Mouse (Mus musculus) mouse trophoblast stem cell (cell line): ENCODE measurements around the gene C1rb.
"Not testable (repeated sequence)": the region's sequence is repeated elsewhere in the genome, so short reads cannot be mapped to it uniquely, and the experiment has no call there.

ENCODE experiments used
- in situ Hi-C, 2 experiments: fragments of 300-500 bp; cut with MseI, MboI; formaldehyde crosslinking; loops; 2 replicates in 1 of 2; 3 replicates in 1 of 2; pipeline ENCODE4 v1.15.1; 2025

Gene C1rb

DNA sequence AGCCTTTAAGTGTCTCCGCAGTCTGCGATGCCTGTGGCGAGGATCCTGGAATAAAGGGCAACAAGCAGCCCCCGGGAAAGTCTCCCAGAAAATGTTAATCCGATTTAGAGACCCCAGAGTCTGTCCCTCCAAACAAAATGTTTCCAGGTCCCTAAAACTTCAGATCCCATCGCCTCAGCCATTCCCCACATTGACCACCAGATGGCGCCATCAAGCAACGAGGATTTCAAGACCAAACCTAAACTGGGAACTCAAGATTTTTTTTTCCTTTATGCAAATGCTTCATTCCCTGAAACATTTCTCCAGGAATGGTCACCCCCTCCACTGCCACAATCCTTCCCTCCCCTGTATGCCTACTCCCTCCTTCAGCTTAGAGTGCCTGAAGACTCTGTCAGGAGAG, at the start of gene C1rb:
TSS of gene C1rb (plus strand) at position 269 of the 400 bp plus-strand sequence.
- in situ Hi-C loops: loop anchor here in 1 of 2 experiments (5.0 kb wide), 1 partner anchor 53 kb away; no protein-coding TSS in a partner anchor

DNA sequence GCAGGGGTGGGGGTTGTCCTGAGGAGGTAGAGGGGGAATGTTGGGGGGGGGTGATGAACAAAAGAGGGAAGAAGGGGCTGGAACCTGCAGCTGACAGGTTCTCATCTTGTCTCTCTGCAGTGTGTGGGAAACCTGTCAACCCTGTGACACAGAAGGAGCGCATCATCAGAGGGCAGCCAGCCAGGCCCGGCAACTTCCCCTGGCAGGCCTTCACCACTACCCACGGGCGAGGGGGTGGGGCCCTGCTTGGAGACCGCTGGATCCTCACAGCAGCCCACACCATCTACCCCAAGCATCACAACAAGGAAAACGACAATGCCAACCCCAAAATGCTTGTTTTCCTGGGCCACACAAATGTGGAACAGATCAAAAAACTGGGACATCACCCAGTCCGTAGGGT, 48.0 kb upstream of the C1rb start:
- in situ Hi-C loops: not testable (repeated sequence)

DNA sequence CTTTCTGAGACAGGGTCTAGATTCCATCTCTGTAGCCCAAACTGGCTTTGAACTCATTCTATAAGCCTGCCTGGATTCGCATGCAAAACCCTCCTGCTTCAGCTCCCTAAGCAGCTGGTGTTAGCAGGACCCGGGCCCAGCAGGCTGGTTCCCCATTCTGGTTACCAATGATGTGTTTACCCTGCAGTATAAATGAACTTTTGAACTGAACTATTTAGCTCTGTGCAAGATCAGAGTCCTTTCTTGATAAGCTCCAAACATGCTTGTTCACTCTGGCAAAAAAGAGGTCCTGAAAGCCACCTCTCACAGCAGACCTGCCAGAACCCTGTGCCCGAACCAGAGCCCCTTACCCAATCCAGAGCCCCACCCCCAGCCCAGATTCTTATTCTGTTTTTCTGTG, 42.2 kb upstream of the C1rb start:
- in situ Hi-C loops: no loop called here

DNA sequence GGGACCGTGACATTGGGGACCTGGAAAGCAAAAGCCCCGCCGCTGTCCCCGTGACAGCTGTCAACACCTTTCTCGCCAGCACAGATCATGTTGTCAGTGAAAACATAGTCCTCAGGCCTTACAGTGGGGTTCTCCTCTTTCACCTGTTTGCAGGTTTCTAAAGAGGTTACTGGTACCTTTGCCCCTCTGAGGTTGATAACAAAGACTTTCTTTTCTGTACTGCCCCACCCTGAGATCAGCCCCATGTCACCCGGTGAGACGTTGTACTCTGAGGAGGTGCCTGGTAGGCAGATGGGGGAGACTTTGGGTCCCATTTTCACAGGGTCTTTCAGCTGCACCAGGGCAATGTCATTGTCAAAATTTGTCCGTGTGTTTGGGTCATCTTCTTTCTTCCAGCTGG, 39.0 kb upstream of the C1rb start:
- in situ Hi-C loops: no loop called here

- in situ Hi-C loops: not testable (repeated sequence)
Measured at GRCm38 (mm10) chr6:124536125-124536829, 33.8 kb upstream of the C1rb start.

- in situ Hi-C loops: loop anchor here (10.0 kb wide), 1 partner anchor 46 kb away; the partner anchor contains the start of gene C1rl (in 2 of the 2)
Measured at GRCm38 (mm10) chr6:124541176-124541575, 28.9 kb upstream of the C1rb start.

DNA sequence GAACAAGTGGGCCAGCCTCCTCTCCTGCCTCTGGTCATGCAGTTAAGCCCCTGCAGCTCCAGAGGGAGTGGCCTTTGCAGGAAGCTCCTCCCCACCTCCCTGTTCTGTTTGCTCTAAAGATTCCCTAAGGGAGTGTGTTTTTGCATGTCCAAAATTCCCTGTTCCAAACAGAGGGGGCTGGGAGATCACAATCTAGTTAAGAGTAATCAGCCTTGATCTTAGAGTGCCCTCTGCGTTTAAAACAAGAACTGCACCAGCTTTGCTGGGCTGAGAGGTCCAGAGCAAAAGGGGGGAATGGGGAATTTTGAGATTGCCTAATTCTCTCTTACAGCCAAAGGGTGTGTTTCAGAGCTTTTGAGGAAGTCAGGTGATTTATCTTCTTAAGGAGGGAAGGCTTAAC, 27.8 kb upstream of the C1rb start, which contains the start of gene C1s1:
TSS of gene C1s1 (minus strand) at position 76 of the 400 bp plus-strand sequence.
- in situ Hi-C loops: loop anchor here (10.0 kb wide), 1 partner anchor 47 kb away; the partner anchor contains the start of gene C1rl (in 2 of the 2)

DNA sequence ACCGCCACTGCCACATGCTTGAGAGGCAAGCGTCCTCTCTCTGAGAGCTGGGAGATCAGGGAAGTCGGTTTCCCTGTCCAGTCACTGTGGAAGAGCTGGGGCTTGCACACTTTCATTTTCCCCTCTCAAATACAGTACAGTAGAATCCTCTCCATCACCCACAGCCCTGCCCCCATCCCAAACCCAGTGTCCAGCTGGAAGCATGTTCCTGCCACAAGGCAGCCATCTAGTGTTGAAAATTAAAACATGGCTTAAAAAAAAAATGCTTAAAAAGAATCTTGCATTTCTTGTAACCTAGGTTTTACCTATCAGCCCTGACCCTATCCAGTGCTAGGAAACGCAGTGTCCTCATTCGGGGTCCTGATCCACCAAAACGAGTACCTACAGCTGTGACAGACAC, 25.6 kb upstream of the C1rb start:
- in situ Hi-C loops: loop anchor here (10.0 kb wide), 1 partner anchor 50 kb away; the partner anchor contains the start of gene C1rl (in 2 of the 2)

DNA sequence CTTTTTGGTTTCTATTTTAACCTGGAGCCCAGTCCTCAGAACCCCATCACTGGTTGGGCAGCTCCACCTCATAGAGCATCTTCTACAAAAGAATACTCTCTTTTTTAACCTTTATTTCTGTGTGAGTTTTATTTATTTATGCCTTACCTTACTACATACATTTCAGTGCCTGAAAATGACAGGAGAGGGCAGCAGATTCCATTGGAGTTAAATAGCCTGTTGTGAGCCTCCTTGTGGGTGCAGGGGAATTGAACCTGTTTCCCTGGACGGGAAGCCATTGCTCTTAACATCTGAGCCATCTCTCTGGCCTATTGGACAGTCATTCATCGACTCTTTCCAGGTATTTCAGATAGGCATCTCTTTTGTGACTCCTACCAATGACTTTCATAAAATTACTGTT, 24.7 kb upstream of the C1rb start:
- in situ Hi-C loops: loop anchor here (10.0 kb wide), 1 partner anchor 51 kb away; the partner anchor contains the start of gene C1rl (in 2 of the 2)

DNA sequence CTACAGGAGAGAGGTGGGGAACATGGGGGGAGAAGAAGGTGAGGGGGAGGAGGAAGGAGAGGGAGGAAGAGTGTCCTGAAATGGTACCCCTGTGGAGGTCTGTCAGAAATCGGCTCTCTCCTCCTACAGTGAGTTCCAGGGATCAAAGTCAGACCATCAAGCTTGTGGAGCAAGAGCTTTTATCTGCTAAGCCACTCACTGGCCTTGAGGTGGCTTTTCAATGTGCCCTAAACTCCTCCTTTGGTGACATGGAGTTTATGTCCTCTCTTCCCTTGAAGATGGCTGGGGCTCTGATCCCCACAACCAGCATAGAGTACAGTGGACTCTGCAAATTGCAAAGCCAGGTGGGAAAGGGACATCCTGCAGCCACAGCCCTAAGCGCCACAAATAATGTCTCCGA, 22.1 kb upstream of the C1rb start:
- in situ Hi-C loops: loop anchor here (10.0 kb wide), 1 partner anchor 53 kb away; the partner anchor contains the start of gene C1rl (in 2 of the 2)

DNA sequence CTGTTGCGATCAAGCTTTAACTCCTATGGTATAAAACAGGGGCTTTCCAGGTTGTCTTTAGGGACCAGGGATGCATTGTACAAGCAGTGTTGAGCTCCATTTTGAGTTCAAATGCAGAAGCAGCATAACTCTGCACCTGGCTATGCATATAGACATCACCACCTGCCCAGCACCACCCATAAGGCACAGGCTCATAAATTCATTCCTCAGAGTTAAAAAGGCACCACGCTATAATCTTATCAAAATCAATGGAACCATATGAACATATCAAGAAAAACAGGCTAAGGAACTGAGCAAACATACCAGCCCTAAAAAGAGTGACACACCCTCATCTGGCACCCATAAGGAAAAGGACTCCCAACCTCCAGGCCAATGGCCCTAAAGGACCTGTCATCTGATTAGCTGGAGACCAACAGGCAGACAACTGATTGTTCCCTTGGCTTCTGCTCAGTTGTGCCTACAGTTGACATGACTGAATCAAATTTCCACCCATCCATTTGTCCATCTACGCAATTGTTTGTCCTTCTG, 21.0 kb upstream of the C1rb start:
- in situ Hi-C loops: loop anchor here (10.0 kb wide), 1 partner anchor 54 kb away; the partner anchor contains the start of gene C1rl (in 2 of the 2)

DNA sequence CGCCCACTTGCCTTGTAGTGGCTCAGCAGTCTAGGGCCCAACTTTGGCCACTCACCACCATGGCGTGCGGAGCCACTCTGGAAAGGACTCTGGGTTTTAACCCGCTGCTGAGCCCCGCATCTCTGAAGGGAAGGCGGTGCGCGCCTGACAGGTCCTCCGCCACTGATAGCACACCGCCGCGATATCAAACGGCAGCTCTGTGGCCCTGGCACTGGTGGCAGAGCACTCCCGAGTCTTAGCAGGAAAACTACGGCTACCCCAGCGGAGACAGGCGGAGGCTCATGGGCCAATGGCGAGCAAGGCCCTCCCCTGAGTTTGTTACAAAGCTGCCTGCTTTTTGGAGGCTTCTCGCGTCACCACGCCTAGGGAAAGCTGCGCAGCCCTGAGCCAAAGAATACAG, 17.3 kb upstream of the C1rb start:
- in situ Hi-C loops: no loop called here

GRCm38 (mm10) chr6:124555956-124556355, 14.1 kb upstream of the C1rb start:
- in situ Hi-C loops: not testable (repeated sequence)

- in situ Hi-C loops: not testable (repeated sequence)
Measured at GRCm38 (mm10) chr6:124561156-124561555, 8.9 kb upstream of the C1rb start.

DNA sequence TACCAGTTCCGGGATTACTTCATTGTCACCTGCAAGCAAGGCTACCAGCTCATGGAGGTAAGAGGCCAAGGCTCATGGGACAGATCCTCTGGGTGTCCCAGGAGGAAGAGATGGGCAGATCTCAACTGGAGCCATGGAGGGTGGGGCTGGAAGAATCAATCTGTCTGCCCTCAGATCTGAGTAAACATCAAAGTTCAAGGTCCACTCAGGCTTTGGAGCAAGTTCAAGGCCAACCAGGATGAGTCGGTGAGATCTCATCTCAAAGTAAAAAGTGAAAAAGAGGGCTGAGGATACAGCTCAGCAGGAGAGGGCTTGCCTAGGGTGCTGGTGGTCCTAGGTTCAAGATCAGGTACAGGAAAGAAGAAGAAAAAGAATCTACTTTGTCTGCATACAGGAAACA, 8.5 kb upstream of the C1rb start:
- in situ Hi-C loops: not testable (repeated sequence)

- in situ Hi-C loops: not testable (repeated sequence)
Measured at GRCm38 (mm10) chr6:124575155-124575678, 5.1 kb downstream of the C1rb start.

DNA sequence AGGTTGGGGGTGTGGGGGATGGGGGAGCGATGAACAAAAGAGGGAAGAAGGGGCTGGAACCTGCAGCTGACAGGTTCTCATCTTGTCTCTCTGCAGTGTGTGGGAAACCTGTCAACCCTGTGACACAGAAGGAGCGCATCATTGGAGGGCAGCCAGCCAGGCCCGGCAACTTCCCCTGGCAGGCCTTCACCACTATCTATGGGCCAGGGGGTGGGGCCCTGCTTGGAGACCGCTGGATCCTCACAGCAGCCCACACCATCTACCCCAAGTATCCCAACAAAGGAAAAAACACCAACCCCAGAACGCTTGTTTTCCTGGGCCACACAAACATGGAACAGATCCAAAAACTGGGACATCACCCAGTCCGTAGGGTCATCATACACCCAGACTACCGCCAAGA, 10.1 kb downstream of the C1rb start:
- in situ Hi-C loops: not testable (repeated sequence)

- in situ Hi-C loops: no loop called here
Measured at GRCm38 (mm10) chr6:124582231-124582630, 12.1 kb downstream of the C1rb start.

- in situ Hi-C loops: no loop called here
Measured at GRCm38 (mm10) chr6:124584935-124585334, 14.8 kb downstream of the C1rb start.

GRCm38 (mm10) chr6:124585761-124586160, 15.7 kb downstream of the C1rb start:
- in situ Hi-C loops: no loop called here

DNA sequence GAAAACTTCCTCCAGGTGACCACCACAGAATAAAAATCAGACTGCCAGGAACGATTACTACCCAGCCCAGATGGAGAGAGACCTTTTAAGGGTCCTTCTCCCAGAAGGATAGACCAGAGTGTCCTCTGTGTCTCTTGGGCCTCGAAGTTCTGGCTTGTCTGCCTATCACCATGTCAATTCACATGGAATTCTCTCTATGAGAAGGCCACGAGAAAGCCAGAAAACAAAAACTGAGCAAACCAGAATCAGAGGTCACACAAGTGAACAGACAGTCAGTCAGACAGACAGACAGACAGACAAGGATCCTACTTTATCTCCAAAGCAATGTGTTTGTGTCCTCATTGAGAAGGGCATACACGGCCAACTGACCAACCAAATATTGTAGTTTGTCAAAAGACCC, 16.2 kb downstream of the C1rb start:
- in situ Hi-C loops: no loop called here

DNA sequence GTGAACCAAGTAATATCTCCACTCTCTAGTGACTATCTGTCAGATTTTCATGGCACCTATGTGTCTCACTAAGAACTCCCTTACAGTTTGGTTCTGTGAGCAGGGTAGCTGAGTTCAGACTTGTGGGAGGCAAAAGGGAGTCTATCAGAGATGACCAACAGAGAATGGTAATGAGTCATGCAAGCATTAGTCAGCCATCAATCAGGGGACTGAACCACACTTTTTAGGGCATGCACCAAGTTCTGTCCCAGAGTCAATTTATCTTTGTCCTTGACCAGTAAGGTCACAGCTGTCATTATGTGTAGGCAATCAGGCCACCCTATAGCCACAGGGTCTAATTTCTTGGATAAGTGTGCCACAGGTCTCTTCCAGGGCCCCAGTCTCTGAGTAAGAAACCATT, 18.7 kb downstream of the C1rb start:
- in situ Hi-C loops: no loop called here
